Mouse (Mus musculus) forebrain, embryonic 10.5 days (tissue): ENCODE data around the gene Slc35b1. TPM values are rescaled to one million over a fixed set of nuclear protein-coding genes. Genes with fewer than 3 reads are reported as not detected.

ENCODE experiments used
- DNase-seq: peaks from one replicate; pipeline ENCODE4 v3.0.0-alpha.2; 2017; ENCODE audit warnings: low spot score; ENCODE audit errors: extremely low spot score
- H3K27ac ChIP-seq: fragments of 300-500 bp; sonication (generic); 2 replicates; pipeline ENCODE4 v1.5.1; 2016; ENCODE audit warnings: mild to moderate bottlenecking
- H3K27me3 ChIP-seq: fragments of 300-500 bp; sonication (generic); 2 replicates; pipeline ENCODE4 v1.6.1; 2016; ENCODE audit warnings: mild to moderate bottlenecking; ENCODE audit not compliant: poor library complexity, severe bottlenecking
- H3K36me3 ChIP-seq: fragments of 300-500 bp; sonication (generic); replicated peaks from 2 replicates; pipeline ENCODE4 v1.6.1; 2016; ENCODE audit warnings: mild to moderate bottlenecking, moderate library complexity
- H3K4me1 ChIP-seq: fragments of 300-500 bp; sonication (generic); 2 replicates; pipeline ENCODE4 v1.6.1; 2016
- H3K4me3 ChIP-seq: fragments of 300-500 bp; sonication (generic); 2 replicates; pipeline ENCODE4 v1.5.1; 2016; ENCODE audit warnings: mild to moderate bottlenecking, moderate library complexity
- H3K9me3 ChIP-seq: fragments of 300-500 bp; sonication (generic); 2 replicates; pipeline ENCODE4 v1.6.1; 2016; ENCODE audit warnings: mild to moderate bottlenecking, moderate library complexity
- WGBS: fragments of 180-500 bp; shearing (Covaris S2); methylation state at CpG from one replicate; pipeline ENCODE4 v1.1.7; 2016; 5-methylcytosine and 5-hydroxymethylcytosine counted together
- polyA plus RNA-seq: library from polyadenylated mRNA; unstranded; fragments of >200 nt; fragmentation: Nextera tagmentation; extraction: Ambion mirVana; gene quantifications from 2 replicates; pipeline ENCODE4 v1.2.1, GENCODE M21; 2016

Gene Slc35b1
- 118 and 119 TPM in 2 replicates for polyA plus RNA-seq

DNA sequence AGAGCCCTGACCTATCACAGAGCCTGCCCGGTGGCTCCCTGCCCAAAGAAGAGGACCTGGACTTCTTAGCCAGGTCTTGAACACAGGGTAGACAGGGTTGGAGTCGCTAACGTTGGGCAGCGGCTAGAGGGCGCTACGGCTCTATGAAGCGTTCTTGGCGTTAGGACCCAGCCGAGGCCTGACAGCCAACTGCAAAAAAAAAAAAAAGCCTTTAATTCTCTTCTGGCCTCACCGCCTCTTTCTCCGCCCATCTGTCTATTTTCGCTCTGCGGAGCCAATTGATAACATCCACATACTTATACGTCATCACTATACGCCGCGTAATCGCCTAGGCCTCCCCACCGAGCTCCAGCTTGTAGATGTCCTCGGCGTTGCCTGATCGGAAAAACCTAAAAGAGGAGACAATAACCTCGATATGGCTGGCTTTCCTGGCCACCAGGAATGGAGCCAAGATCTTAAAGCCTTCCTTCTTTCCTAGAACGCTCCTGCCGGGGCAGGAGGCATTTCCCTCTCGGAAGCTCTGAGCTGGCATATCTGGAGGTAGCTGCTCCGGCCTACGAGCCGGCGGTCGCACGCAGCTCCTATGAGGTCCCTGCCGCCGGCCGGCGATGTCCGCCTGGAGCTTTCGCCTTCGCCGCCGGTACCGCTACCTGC, at the start of gene Slc35b1:
Gene Slc35b1 (plus strand): TSS at position 374 of the 654 bp plus-strand sequence.
- H3K4me3 ChIP-seq, result peak within 1 kb of the TSS; percentile 93
- no peaks in the 10 kb centered on the region for H3K9me3 ChIP-seq
- peaks cover 50% of the 10 kb centered on the region for H3K36me3 ChIP-seq
- no peaks in the 10 kb centered on the region for H3K27me3 ChIP-seq
- peaks cover 20% of the 10 kb centered on the region for H3K4me1 ChIP-seq
- H3K27ac ChIP-seq, result peak within 1 kb of the TSS; percentile 99
- WGBS, result under 1% methylated on average over 42 of the region's 42 CpGs
- peak; percentile 92 for DNase-seq

- H3K27ac ChIP-seq, result peak within 1 kb of the TSS; percentile 92
- H3K4me3 ChIP-seq, result peak within 1 kb of the TSS; percentile 98
- no peaks in the 10 kb centered on the region for H3K36me3 ChIP-seq
- H3K4me1 ChIP-seq, result peaks cover 47% of the 10 kb centered on the region
- WGBS, result 1% methylated on average over 26 of the region's 27 CpGs
- H3K27me3 ChIP-seq, result peaks cover 19% of the 10 kb centered on the region
- H3K9me3 ChIP-seq, result no peaks in the 10 kb centered on the region
- DNase-seq, result peak; percentile 88
Measured at GRCm38 (mm10) chr11:95336568-95337128, 47.8 kb upstream of the Slc35b1 start, which contains the start of gene Fam117a. Gene Fam117a, plus strand, starts transcription at chr11:95337018.

- WGBS, result 1% methylated on average over 49 of the region's 50 CpGs
- H3K4me3 ChIP-seq, result peak overlapping the region; percentile 98
- H3K27ac ChIP-seq, result peak overlapping the region; percentile 92
- peak; percentile 69 for DNase-seq
- no peaks in the 10 kb centered on the region for H3K36me3 ChIP-seq
- H3K27me3 ChIP-seq, result peaks cover 19% of the 10 kb centered on the region
- peaks cover 46% of the 10 kb centered on the region for H3K4me1 ChIP-seq
- no peaks in the 10 kb centered on the region for H3K9me3 ChIP-seq
Measured at GRCm38 (mm10) chr11:95337129-95337813, 47.2 kb upstream of the Slc35b1 start.

- WGBS, result 30% methylated on average over 9 of the region's 9 CpGs
- peak; percentile 21 for DNase-seq
- H3K36me3 ChIP-seq, result no peaks in the 10 kb centered on the region
- peak overlapping the region; percentile 92 for H3K27ac ChIP-seq
- peak overlapping the region; percentile 98 for H3K4me3 ChIP-seq
- H3K9me3 ChIP-seq, result no peaks in the 10 kb centered on the region
- H3K4me1 ChIP-seq, result peaks cover 43% of the 10 kb centered on the region
- peaks cover 19% of the 10 kb centered on the region for H3K27me3 ChIP-seq
Measured at GRCm38 (mm10) chr11:95337846-95338342, 46.6 kb upstream of the Slc35b1 start.

DNA sequence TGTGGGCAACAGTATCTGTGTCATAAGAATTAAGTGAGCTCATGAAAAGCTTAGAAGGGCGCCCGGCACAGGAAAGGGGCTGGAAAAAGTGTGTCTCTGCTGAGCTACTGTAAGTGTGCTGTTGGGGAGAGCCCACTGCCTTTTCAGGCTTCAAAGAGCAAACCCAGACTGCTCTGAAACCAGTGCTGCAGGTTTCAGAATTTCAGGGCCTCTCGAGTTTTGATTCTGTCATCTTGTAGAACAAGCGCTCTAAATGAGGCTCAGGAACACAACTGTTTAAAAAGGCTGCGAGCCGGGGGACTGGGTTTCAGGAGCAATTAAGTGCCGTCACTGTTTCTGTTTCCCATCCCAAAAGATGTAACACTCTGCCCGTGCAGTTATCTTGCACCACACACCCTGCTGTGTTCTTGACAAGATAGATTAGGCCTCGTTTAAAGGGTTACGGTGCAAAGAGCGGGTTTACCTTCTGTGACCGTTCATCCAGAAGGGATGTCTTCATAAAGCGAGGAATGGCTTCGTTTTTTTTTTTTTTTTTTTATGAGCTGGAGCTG, 44.9 kb upstream of the Slc35b1 start:
- peak overlapping the region; percentile 98 for H3K4me3 ChIP-seq

GRCm38 (mm10) chr11:95340259-95340658, 44.2 kb upstream of the Slc35b1 start:
- peaks cover 43% of the 10 kb centered on the region for H3K4me1 ChIP-seq
- H3K36me3 ChIP-seq, result no peaks in the 10 kb centered on the region
- no peak for DNase-seq
- WGBS, result 70% methylated on average over 1 of the region's 1 CpGs
- no peaks in the 10 kb centered on the region for H3K9me3 ChIP-seq
- peak overlapping the region; percentile 98; the same call in 1 of the 2 replicates for H3K4me3 ChIP-seq
- H3K27ac ChIP-seq, result no peak overlapping the region
- H3K27me3 ChIP-seq, result peaks cover 19% of the 10 kb centered on the region

More for the DNA sequence above, 44.9 kb upstream of the Slc35b1 start:
- peaks cover 43% of the 10 kb centered on the region for H3K4me1 ChIP-seq
- WGBS, result 26% methylated on average over 14 of the region's 14 CpGs
- peak; percentile 19 for DNase-seq
- no peaks in the 10 kb centered on the region for H3K9me3 ChIP-seq
- peak overlapping the region; percentile 53 for H3K27ac ChIP-seq
- H3K27me3 ChIP-seq, result peaks cover 19% of the 10 kb centered on the region
- no peaks in the 10 kb centered on the region for H3K36me3 ChIP-seq

GRCm38 (mm10) chr11:95340664-95341063, 43.8 kb upstream of the Slc35b1 start:
- no peak overlapping the region for H3K27ac ChIP-seq
- peaks cover 19% of the 10 kb centered on the region for H3K27me3 ChIP-seq
- no peak for DNase-seq
- H3K4me3 ChIP-seq, result peak overlapping the region; percentile 98; the same call in 1 of the 2 replicates
- H3K36me3 ChIP-seq, result no peaks in the 10 kb centered on the region
- H3K9me3 ChIP-seq, result no peaks in the 10 kb centered on the region
- H3K4me1 ChIP-seq, result peaks cover 43% of the 10 kb centered on the region
- 59% methylated on average over 5 of the region's 5 CpGs for WGBS

- H3K36me3 ChIP-seq, result peaks cover 14% of the 10 kb centered on the region; the same call in 1 of the 2 replicates
- peaks cover 13% of the 10 kb centered on the region for H3K27me3 ChIP-seq
- H3K4me1 ChIP-seq, result peaks cover 26% of the 10 kb centered on the region
- no peak overlapping the region for H3K27ac ChIP-seq
- WGBS, result 79% methylated on average over 4 of the region's 4 CpGs
- H3K9me3 ChIP-seq, result no peaks in the 10 kb centered on the region
- H3K4me3 ChIP-seq, result no peak overlapping the region
- no peak for DNase-seq
Measured at GRCm38 (mm10) chr11:95343180-95343579, 41.3 kb upstream of the Slc35b1 start.

- Histone ChIP-seq H3K36me3 (peaks cover 20% of the 10 kb centered on the region), H3K4me3 (no peak overlapping the region), H3K9me3 (no peaks in the 10 kb centered on the region), H3K27me3 (peaks cover 4% of the 10 kb centered on the region; the same call in 1 of the 2 replicates), H3K4me1 (peaks cover 16% of the 10 kb centered on the region), H3K27ac (no peak overlapping the region)
- no peak for DNase-seq
- 86% methylated on average over 2 of the region's 2 CpGs for WGBS
Measured at GRCm38 (mm10) chr11:95344181-95344580, 40.3 kb upstream of the Slc35b1 start.

GRCm38 (mm10) chr11:95350289-95350688, 34.2 kb upstream of the Slc35b1 start:
- DNase-seq, result no peak
- H3K4me1 ChIP-seq, result peaks cover 3% of the 10 kb centered on the region; the same call in 1 of the 2 replicates
- 82% methylated on average over 6 of the region's 6 CpGs for WGBS

DNA sequence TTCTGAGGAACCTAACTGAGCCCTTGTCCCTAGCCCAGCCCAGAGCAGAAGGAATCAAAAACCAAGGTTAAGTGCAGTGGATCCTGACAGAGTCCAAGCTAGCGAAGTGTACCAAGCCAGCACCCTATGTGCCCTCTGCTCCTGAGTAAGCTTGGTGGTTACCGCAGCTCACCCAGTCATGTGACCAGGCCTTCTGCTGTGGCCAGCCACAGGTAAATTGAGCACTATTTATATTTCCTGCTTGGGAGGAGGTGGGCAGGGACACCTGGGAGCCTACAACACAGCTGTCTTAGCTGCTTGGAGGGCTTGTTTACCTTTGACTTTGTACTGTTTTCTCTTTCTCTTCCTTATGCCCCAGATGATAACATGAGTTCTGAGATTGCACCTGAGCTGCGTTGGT, 33.5 kb upstream of the Slc35b1 start:
- peaks cover 3% of the 10 kb centered on the region; the same call in 1 of the 2 replicates for H3K4me1 ChIP-seq
- no peak overlapping the region for H3K27ac ChIP-seq
- peaks cover 20% of the 10 kb centered on the region for H3K36me3 ChIP-seq
- WGBS, result 93% methylated on average over 3 of the region's 3 CpGs
- H3K4me3 ChIP-seq, result no peak overlapping the region
- DNase-seq, result no peak
- H3K27me3 ChIP-seq, result no peaks in the 10 kb centered on the region
- H3K9me3 ChIP-seq, result no peaks in the 10 kb centered on the region

More at GRCm38 (mm10) chr11:95350289-95350688, 34.2 kb upstream of the Slc35b1 start:
- Histone ChIP-seq H3K4me3 (no peak overlapping the region), H3K27ac (no peak overlapping the region), H3K36me3 (peaks cover 20% of the 10 kb centered on the region), H3K9me3 (no peaks in the 10 kb centered on the region), H3K27me3 (no peaks in the 10 kb centered on the region)

GRCm38 (mm10) chr11:95352686-95353085, 31.8 kb upstream of the Slc35b1 start:
- H3K27me3 ChIP-seq, result no peaks in the 10 kb centered on the region
- 95% methylated on average over 2 of the region's 2 CpGs for WGBS

More at GRCm38 (mm10) chr11:95352686-95353085, 31.8 kb upstream of the Slc35b1 start:
- Histone ChIP-seq H3K36me3 (peaks cover 11% of the 10 kb centered on the region), H3K4me1 (peaks cover 3% of the 10 kb centered on the region; the same call in 1 of the 2 replicates), H3K4me3 (no peak overlapping the region), H3K9me3 (no peaks in the 10 kb centered on the region), H3K27ac (no peak overlapping the region)
- no peak for DNase-seq
